Mouse (Mus musculus): ENCODE data around the gene Rab3d.

GRCm38 (mm10) chr9:21916851-21917492 is 1.0 kb downstream of the Rab3d start:
- TF ChIP-seq POLR2A (IDR thresholded peaks at IDR 0.05; ENCODE audit: low read depth, low read length) = no peak
- TF ChIP-seq CTCF (conservative IDR thresholded peaks at IDR 0.05; ENCODE audit: insufficient read depth, insufficient read length, low read depth, low read length) = no peak
